Mouse (Mus musculus) liver, embryonic 11.5 days (tissue): ENCODE results near the gene E2f3. TPM values are rescaled to one million over a fixed set of nuclear protein-coding genes. Genes with fewer than 3 reads are reported as not detected.

ENCODE experiments used
- ATAC-seq: fragments of 200-750 bp; cut with Nextera tagmentation; replicated peaks from 2 replicates; pipeline ENCODE4 v1.8.0; 2017; ENCODE audit warnings: moderate number of reproducible peaks, mild to moderate bottlenecking, moderate TSS enrichment, moderate library complexity; ENCODE audit not compliant: low FRiP score
- DNase-seq: peaks from one replicate; pipeline ENCODE4 v3.0.0-alpha.2; 2017; ENCODE audit warnings: low spot score
- H3K27ac ChIP-seq: fragments of 300-500 bp; sonication (generic); 2 replicates; pipeline ENCODE4 v1.5.1; 2014; ENCODE audit warnings: mild to moderate bottlenecking, low read depth, low read length, control low read depth
- H3K27me3 ChIP-seq: fragments of 300-500 bp; sonication (generic); replicated peaks from 2 replicates; pipeline ENCODE4 v1.6.1; 2014; ENCODE audit warnings: low read length, mixed read lengths; ENCODE audit not compliant: control insufficient read depth, insufficient read depth
- H3K36me3 ChIP-seq: fragments of 300-500 bp; sonication (generic); 2 replicates; pipeline ENCODE4 v1.6.1; 2014; ENCODE audit warnings: mild to moderate bottlenecking, low read length, moderate library complexity, mixed read lengths; ENCODE audit not compliant: control insufficient read depth, insufficient read depth
- H3K4me1 ChIP-seq: fragments of 300-500 bp; sonication (generic); replicated peaks from 2 replicates; pipeline ENCODE4 v1.6.1; 2014; ENCODE audit warnings: low read length, mixed read lengths; ENCODE audit not compliant: control insufficient read depth, insufficient read depth
- H3K4me2 ChIP-seq: fragments of 300-500 bp; sonication (generic); 2 replicates; pipeline ENCODE4 v1.6.1; 2014; ENCODE audit warnings: mild to moderate bottlenecking, control low read depth, moderate library complexity
- H3K4me3 ChIP-seq: fragments of 300-500 bp; sonication (generic); 2 replicates; pipeline ENCODE4 v1.5.1; 2014; ENCODE audit warnings: low read depth, low read length, control low read depth
- H3K9ac ChIP-seq: fragments of 300-500 bp; sonication (generic); 2 replicates; pipeline ENCODE4 v1.6.1; 2014; ENCODE audit warnings: low read depth, low read length, control low read depth
- H3K9me3 ChIP-seq: fragments of 300-500 bp; sonication (generic); 2 replicates; pipeline ENCODE4 v1.6.1; 2016; ENCODE audit warnings: low read length, inconsistent platforms, mixed read lengths; ENCODE audit not compliant: control insufficient read depth
- WGBS: fragments of 180-500 bp; shearing (Covaris S2); extraction: QIAGEN DNeasy Blood & Tissue Kit; methylation state at CpG from one replicate; pipeline ENCODE4 v1.1.7; 2014; 5-methylcytosine and 5-hydroxymethylcytosine counted together
- polyA plus RNA-seq: library from polyadenylated mRNA; unstranded; fragments of >200 nt; fragmentation: Nextera tagmentation; extraction: Ambion mirVana; gene quantifications from 2 replicates; pipeline ENCODE4 v1.2.1, GENCODE M21; 2014

E2f3 gene
- polyA plus RNA-seq, 1 experiment from 2014 or later = 13.5 TPM

DNA sequence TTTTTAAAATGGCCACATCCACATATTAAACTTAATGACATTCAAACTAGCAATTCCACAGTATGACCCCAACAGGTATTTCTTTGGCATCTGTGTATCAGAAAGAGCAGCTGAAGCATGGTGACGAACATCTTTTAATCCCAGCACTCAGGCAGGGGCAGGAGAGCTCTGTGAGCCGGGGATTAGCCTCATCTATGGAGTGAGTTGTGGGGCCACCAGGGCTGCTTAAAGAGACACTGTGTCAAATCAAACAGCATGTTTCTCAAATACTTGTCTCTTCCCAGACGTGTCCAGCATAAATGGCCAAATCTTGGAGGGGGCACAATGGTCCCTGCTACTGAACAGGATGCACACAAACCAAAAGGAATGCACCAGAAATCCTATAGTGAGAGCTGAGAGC lies 59.7 kb downstream of the E2f3 start:
- no peak overlapping the region for H3K27ac ChIP-seq
- WGBS = 85% methylated on average over 3 of the region's 3 CpGs
- ATAC-seq = no peak
- H3K4me2 ChIP-seq = no peak overlapping the region
- H3K9me3 ChIP-seq = no peaks in the 10 kb centered on the region
- no peak for DNase-seq
- H3K9ac ChIP-seq = no peak overlapping the region
- H3K27me3 ChIP-seq = no peaks in the 10 kb centered on the region
- H3K4me1 ChIP-seq = no peaks in the 10 kb centered on the region
- H3K4me3 ChIP-seq = no peak overlapping the region
- H3K36me3 ChIP-seq = no peaks in the 10 kb centered on the region

DNA sequence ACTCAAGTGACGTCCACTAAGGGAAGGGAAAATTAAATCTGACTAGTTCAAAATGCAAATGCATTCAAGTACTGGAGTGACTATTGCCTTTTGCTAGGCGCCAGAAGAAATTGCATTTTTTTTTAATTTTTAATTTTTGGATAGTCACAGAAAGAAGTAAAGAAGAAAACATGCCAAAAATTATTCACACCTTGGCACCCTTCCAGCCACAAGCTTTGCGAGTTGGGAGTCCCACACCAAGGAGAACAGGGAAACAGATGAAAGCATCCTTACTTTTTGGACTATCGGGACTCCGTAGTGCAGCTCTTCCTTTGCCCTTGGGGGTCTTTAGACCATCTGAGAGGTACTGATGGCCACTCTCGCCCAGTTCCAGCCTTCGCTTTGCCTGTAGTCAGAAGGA lies 66.0 kb downstream of the E2f3 start:
- no peaks in the 10 kb centered on the region for H3K9me3 ChIP-seq
- no peaks in the 10 kb centered on the region for H3K27me3 ChIP-seq
- peaks cover 31% of the 10 kb centered on the region for H3K36me3 ChIP-seq
- 93% methylated on average over 7 of the region's 7 CpGs for WGBS
- no peak overlapping the region for H3K27ac ChIP-seq
- no peak overlapping the region for H3K4me2 ChIP-seq
- no peaks in the 10 kb centered on the region for H3K4me1 ChIP-seq
- ATAC-seq (no peak), DNase-seq (no peak)
- no peak overlapping the region for H3K9ac ChIP-seq
- H3K4me3 ChIP-seq = no peak overlapping the region

DNA sequence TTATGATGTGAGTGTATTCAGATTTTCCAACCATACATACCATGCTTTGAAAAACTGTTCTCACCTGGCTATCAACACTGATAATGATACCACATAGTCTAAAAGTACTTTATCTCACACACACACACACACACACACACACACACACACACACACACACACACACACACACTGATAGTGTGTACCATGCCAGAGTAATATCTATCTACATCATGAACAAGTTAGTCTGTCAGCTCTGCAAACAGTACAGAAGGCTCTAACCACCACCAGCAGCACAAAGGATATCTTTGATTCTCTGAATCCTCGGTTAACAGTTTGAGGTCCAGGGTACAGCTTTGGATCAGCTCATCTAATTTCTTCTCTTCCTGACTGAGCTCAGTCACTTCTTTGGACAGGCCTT lies 69.3 kb downstream of the E2f3 start:
- no peak overlapping the region for H3K27ac ChIP-seq
- H3K4me3 ChIP-seq = no peak overlapping the region
- no peak overlapping the region for H3K4me2 ChIP-seq
- no peaks in the 10 kb centered on the region for H3K27me3 ChIP-seq
- no peak for DNase-seq
- H3K9me3 ChIP-seq = no peaks in the 10 kb centered on the region
- peaks cover 42% of the 10 kb centered on the region for H3K36me3 ChIP-seq
- H3K9ac ChIP-seq = no peak overlapping the region
- WGBS = 62% methylated on average over 1 of the region's 1 CpGs
- no peaks in the 10 kb centered on the region for H3K4me1 ChIP-seq
- no peak for ATAC-seq

DNA sequence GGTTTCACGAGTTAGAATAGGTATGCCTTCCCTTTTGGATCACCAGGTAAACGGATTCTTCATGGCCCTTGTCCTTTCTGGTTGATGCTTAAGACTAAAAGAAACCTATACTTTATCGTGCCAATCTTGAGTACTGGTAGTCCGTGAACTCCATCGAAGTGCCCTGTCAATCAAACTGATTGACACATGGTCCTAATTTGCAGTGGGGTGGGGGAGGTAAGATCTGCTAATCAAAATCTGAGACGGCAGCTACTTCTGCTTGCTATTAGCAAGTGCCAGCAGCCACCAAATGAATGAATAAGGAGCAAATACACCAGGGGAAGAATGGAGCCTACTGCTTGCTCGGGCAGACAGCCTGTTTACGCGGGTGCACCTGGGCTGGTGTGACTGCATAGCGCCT lies 72.3 kb downstream of the E2f3 start:
- Histone ChIP-seq H3K9me3 (no peaks in the 10 kb centered on the region), H3K27ac (no peak overlapping the region), H3K4me2 (no peak overlapping the region), H3K36me3 (peaks cover 54% of the 10 kb centered on the region), H3K4me1 (no peaks in the 10 kb centered on the region), H3K9ac (no peak overlapping the region), H3K4me3 (no peak overlapping the region), H3K27me3 (no peaks in the 10 kb centered on the region)
- DNase-seq (no peak), ATAC-seq (no peak)
- WGBS = 87% methylated on average over 10 of the region's 10 CpGs

DNA sequence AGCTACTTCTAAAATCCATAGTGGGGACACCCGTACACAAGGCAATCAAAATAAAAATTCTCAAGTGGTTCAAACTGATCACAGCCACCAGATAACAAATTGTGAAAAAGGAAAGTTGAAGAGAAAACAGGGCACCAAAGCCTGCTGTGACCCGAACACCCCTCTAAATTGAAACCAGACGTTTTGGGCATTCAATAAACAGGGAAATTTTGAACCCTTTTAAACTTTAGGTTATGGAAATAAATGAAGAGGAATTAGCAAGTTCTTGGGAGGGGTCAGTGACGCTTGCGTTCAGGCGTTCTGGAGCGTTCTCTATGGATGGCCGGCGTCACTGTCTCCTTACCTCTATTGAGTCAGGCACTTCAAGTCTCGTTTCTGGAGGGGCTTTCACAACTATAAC lies 72.8 kb downstream of the E2f3 start:
- H3K4me1 ChIP-seq = no peaks in the 10 kb centered on the region
- no peak overlapping the region for H3K9ac ChIP-seq
- ATAC-seq = no peak
- DNase-seq = no peak
- WGBS = 90% methylated on average over 10 of the region's 10 CpGs
- H3K4me3 ChIP-seq = no peak overlapping the region
- H3K36me3 ChIP-seq = peaks cover 56% of the 10 kb centered on the region
- no peak overlapping the region for H3K4me2 ChIP-seq
- H3K27me3 ChIP-seq = no peaks in the 10 kb centered on the region
- no peaks in the 10 kb centered on the region for H3K9me3 ChIP-seq
- no peak overlapping the region for H3K27ac ChIP-seq

DNA sequence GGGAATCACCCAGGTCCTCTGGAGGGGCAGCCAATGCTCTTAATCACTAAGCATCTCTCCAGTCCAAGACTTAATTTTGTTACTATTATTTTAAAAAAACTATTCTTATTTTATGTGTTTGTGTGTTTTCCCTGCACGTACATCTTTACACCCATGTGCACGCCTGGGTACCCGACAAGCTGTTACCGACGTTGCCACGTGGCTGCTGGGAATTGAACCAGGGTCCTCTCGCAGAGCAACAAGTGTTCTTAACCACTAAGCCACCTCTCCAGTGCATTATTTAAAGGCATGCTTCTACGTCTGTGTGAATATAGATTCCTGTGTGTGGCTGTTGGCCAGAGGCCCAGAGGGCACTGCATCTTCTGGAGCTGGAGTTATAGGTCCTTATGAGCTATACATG lies 73.6 kb downstream of the E2f3 start:
- H3K36me3 ChIP-seq = peaks cover 54% of the 10 kb centered on the region
- DNase-seq = no peak
- no peak overlapping the region for H3K4me3 ChIP-seq
- H3K27me3 ChIP-seq = no peaks in the 10 kb centered on the region
- WGBS = 98% methylated on average over 8 of the region's 8 CpGs
- H3K27ac ChIP-seq = no peak overlapping the region
- H3K9ac ChIP-seq = no peak overlapping the region
- H3K4me2 ChIP-seq = no peak overlapping the region
- no peak for ATAC-seq
- no peaks in the 10 kb centered on the region for H3K9me3 ChIP-seq
- H3K4me1 ChIP-seq = no peaks in the 10 kb centered on the region

DNA sequence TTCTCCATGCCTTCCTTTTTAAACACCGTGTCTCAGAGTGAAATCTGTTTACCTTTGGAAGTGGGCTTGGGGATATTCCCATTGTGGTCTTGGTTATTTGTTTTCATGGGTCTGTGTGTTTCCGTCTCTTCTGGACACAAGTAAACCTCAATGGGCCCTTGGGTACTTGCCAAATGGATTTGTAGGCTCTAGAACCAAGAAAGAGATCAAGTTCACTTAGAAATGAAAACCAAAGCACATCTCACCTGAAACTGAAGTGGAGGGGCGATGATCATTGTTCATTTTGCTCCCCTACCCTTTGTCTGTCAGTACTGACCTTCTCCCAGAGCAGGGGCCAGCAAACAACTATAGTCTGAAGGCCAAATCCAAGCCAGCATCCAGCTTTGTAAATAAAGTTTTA lies 74.7 kb downstream of the E2f3 start:
- Histone ChIP-seq H3K4me2 (no peak overlapping the region), H3K4me3 (no peak overlapping the region), H3K9ac (no peak overlapping the region), H3K4me1 (no peaks in the 10 kb centered on the region), H3K27ac (no peak overlapping the region), H3K9me3 (no peaks in the 10 kb centered on the region), H3K36me3 (peaks cover 59% of the 10 kb centered on the region), H3K27me3 (no peaks in the 10 kb centered on the region)
- WGBS = 90% methylated on average over 3 of the region's 3 CpGs
- ATAC-seq (no peak), DNase-seq (no peak)

DNA sequence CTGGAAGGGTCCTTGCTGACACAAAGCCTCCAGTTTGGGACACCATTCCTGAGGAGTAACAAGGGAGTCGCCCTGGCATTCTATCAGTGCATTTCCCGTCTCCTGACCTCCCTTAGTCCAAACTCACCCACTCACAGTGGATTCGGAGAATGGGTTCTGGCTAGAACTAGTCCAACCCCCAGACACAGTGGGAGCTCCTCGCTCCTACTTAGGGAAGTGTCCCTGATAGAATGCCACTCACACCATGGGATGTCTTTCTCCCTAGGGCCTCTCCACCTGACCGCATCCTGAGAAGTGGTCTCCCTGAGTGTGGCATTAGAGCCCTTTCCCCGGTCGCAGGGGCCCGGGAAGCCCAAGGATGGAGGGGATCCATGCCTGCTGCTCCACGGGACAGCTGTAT lies 77.4 kb downstream of the E2f3 start:
- ATAC-seq (no peak), DNase-seq (no peak)
- Histone ChIP-seq H3K27ac (no peak overlapping the region), H3K9ac (no peak overlapping the region), H3K4me1 (no peaks in the 10 kb centered on the region), H3K9me3 (peaks cover 4% of the 10 kb centered on the region; the same call in 1 of the 2 replicates), H3K27me3 (no peaks in the 10 kb centered on the region), H3K36me3 (peaks cover 56% of the 10 kb centered on the region), H3K4me3 (no peak overlapping the region), H3K4me2 (no peak overlapping the region)
- 95% methylated on average over 9 of the region's 9 CpGs for WGBS

DNA sequence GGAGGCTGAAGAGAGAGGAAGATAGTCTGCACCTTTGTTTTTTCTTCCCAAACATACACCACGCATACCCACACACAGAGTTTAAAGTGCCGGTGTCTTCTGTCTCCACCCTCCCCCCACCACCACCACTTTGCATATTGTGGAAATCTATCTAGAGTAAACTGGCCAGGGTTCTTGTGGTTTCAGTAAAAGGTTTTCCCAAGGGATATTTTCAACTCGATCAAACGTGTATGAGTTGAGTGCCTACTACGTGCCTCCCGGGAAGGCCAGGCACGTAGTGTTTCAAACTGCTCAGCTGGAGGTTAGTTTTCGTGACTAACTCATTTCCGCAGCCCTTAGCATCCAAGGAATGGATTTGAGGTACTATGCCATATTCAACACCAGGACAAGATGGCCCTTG lies 77.9 kb downstream of the E2f3 start:
- no peak overlapping the region for H3K4me3 ChIP-seq
- no peak overlapping the region for H3K9ac ChIP-seq
- no peak overlapping the region for H3K27ac ChIP-seq
- WGBS = 94% methylated on average over 9 of the region's 9 CpGs
- H3K27me3 ChIP-seq = no peaks in the 10 kb centered on the region
- no peaks in the 10 kb centered on the region for H3K4me1 ChIP-seq
- H3K36me3 ChIP-seq = peaks cover 56% of the 10 kb centered on the region
- H3K9me3 ChIP-seq = peaks cover 4% of the 10 kb centered on the region; the same call in 1 of the 2 replicates
- no peak overlapping the region for H3K4me2 ChIP-seq
- DNase-seq (no peak), ATAC-seq (no peak)
